Mouse (Mus musculus) neural tube, postnatal 0 days (tissue): ENCODE data around the gene Gm15093. TPM values are rescaled to one million over a fixed set of nuclear protein-coding genes. Genes with fewer than 3 reads are reported as not detected.

Experiments
- polyA plus RNA-seq: library from polyadenylated mRNA; unstranded; fragments of >200 nt; fragmentation: Nextera tagmentation; extraction: Ambion mirVana; gene quantifications from 2 replicates; pipeline ENCODE4 v1.2.1, GENCODE M21; 2015

Gene Gm15093
- polyA plus RNA-seq: not detected in 2 replicates

GRCm38 (mm10) chrX:149272077-149272476 is at the start of gene Gm15093:
Gene Gm15093, plus strand, starts transcription at chrX:149272377.

Other genes with a start within 250 kb of the Gm15093 start
- gene Ott, start 198.1 kb upstream of the Gm15093 start, polyA plus RNA-seq: not detected in 2 replicates
- not detected in 2 replicates for gene Gm15085, start 175.2 kb downstream of the Gm15093 start, polyA plus RNA-seq